Mouse (Mus musculus) v-Abl transformed pro-B cells (cell line): ENCODE data around the gene Il4ra.

Experiments
- in situ Hi-C, 2 experiments: fragments of 400-800 bp; cut with MboI; formaldehyde crosslinking; loops; one replicate each; pipeline ENCODE4 v1.15.1; 2025; ENCODE audit not compliant: unreplicated experiment in 2 of 2

Il4ra gene

GRCm38 (mm10) chr7:125620077-125620476, 68.2 kb downstream of the Il4ra start:
- in situ Hi-C loops, result no loop called here

GRCm38 (mm10) chr7:125622741-125623685, 71.1 kb downstream of the Il4ra start:
- in situ Hi-C loops, result no loop called here

- in situ Hi-C loops, result loop anchor here in 1 of 2 experiments (5.0 kb wide), 1 partner anchor 33 kb away; no protein-coding TSS in a partner anchor
These were observed 73.3 kb downstream of the Il4ra start for GRCm38 (mm10) chr7:125625219-125625618.

- in situ Hi-C loops, result loop anchor here in 1 of 2 experiments (5.0 kb wide), 1 partner anchor 34 kb away; no protein-coding TSS in a partner anchor
These were observed 73.9 kb downstream of the Il4ra start for GRCm38 (mm10) chr7:125625829-125626228.
